Mouse (Mus musculus) MEL (cell line): ENCODE measurements at regions not wholly inside any gene's neighbourhood (a gene's known extent, or its start where the extent isn't known, plus 50 kb on each side); places are given as distances from the start of the nearest gene placed in this dataset.

Experiments
- DNase-seq: peaks from one replicate; pipeline ENCODE4 v3.0.0; 2011; ENCODE audit warnings: low read depth, low spot score
- H3K27ac ChIP-seq: 2 replicates; pipeline ENCODE4 v1.5.1; 2012; ENCODE audit warnings: low read depth, mild to moderate bottlenecking, control low read depth, low read length, moderate library complexity; ENCODE audit not compliant: control insufficient read depth
- H3K27me3 ChIP-seq, 2 experiments: fragments of 150-350 bp in 1 of 2; sonication (generic) in 1 of 2; 2 replicates each; pipeline ENCODE4 v1.6.1; 2012; ENCODE audit warnings: low read length in 2 of 2, mild to moderate bottlenecking in 2 of 2, improper control_type of control experiment in 1 of 2, moderate library complexity in 1 of 2; ENCODE audit not compliant: insufficient read depth in 2 of 2, control insufficient read depth in 1 of 2
- H3K36me3 ChIP-seq, 2 experiments: 2 replicates each; pipeline ENCODE4 v1.6.1; 2012 to 2014; ENCODE audit warnings: low read length in 2 of 2, improper control_type of control experiment in 1 of 2, inconsistent platforms in 1 of 2, mild to moderate bottlenecking in 1 of 2; ENCODE audit not compliant: insufficient read depth in 2 of 2, control insufficient read depth in 1 of 2
- H3K4me1 ChIP-seq, 2 experiments: fragments of 150-350 bp in 1 of 2; sonication (generic) in 1 of 2; 2 replicates each; pipeline ENCODE4 v1.6.1; 2012; ENCODE audit warnings: low read length in 2 of 2, improper control_type of control experiment in 1 of 2, mild to moderate bottlenecking in 1 of 2; ENCODE audit not compliant: insufficient read depth in 2 of 2, control insufficient read depth in 1 of 2
- H3K4me3 ChIP-seq, 2 experiments: fragments of 150-350 bp in 1 of 2; sonication (generic) in 1 of 2; 2 replicates each; pipeline ENCODE4 v1.5.1; 2012; ENCODE audit warnings: low read depth in 2 of 2, low read length in 2 of 2, mild to moderate bottlenecking in 2 of 2, moderate library complexity in 2 of 2, control low read depth in 1 of 2, improper control_type of control experiment in 1 of 2; ENCODE audit not compliant: control insufficient read depth in 1 of 2, insufficient read depth in 1 of 2
- H3K79me2 ChIP-seq: 2 replicates; pipeline ENCODE4 v1.6.1; 2012; ENCODE audit warnings: mild to moderate bottlenecking, low read length, moderate library complexity; ENCODE audit not compliant: control insufficient read depth, poor library complexity, insufficient read depth
- H3K9ac ChIP-seq: 2 replicates; pipeline ENCODE4 v1.6.1; 2012; ENCODE audit warnings: low read depth, mild to moderate bottlenecking, control low read depth, low read length, moderate library complexity; ENCODE audit not compliant: control insufficient read depth, poor library complexity, severe bottlenecking
- H3K9me3 ChIP-seq: fragments of 150-350 bp; sonication (generic); replicated peaks from 2 replicates; pipeline ENCODE4 v1.6.1; 2012; ENCODE audit warnings: mild to moderate bottlenecking, low read length, improper control_type of control experiment, moderate library complexity; ENCODE audit not compliant: insufficient read depth
- CHD1 ChIP-seq: IDR thresholded peaks from 2 replicates; pipeline ENCODE4 v1.6.1; 2012; ENCODE audit warnings: low read depth, mild to moderate bottlenecking, inconsistent platforms, low read length, improper control_type of control experiment
- CHD2 ChIP-seq: IDR thresholded peaks from 2 replicates; pipeline ENCODE4 v1.6.1; 2011; ENCODE audit warnings: low read length, improper control_type of control experiment
- CTCF ChIP-seq, 3 experiments: IDR thresholded peaks in 2 of 3; conservative IDR thresholded peaks in 1 of 3; 2 replicates each; pipeline ENCODE4 v1.5.1; 2011 to 2012; ENCODE audit warnings: low read length in 3 of 3, low read depth in 2 of 3, mild to moderate bottlenecking in 2 of 3, improper control_type of control experiment in 1 of 3, inconsistent platforms in 1 of 3, mixed read lengths in 1 of 3, moderate library complexity in 1 of 3; ENCODE audit not compliant: control insufficient read depth in 1 of 3, insufficient read depth in 1 of 3, poor library complexity in 1 of 3, severe bottlenecking in 1 of 3
- ELF1 ChIP-seq: IDR thresholded peaks from 2 replicates; pipeline ENCODE4 v1.6.1; 2014; ENCODE audit warnings: low read depth, mild to moderate bottlenecking, inconsistent platforms, low read length, improper control_type of control experiment, moderate library complexity
- EP300 ChIP-seq, 2 experiments: IDR thresholded peaks; 2 replicates each; pipeline ENCODE4 v1.6.1; 2011; ENCODE audit warnings: improper control_type of control experiment in 2 of 2, low read length in 2 of 2, low read depth in 1 of 2, mild to moderate bottlenecking in 1 of 2
- ETS1 ChIP-seq: IDR thresholded peaks from 2 replicates; pipeline ENCODE4 v1.6.1; 2012; ENCODE audit warnings: low read depth, mild to moderate bottlenecking, inconsistent platforms, low read length, improper control_type of control experiment, moderate library complexity
- GATA1 ChIP-seq: IDR thresholded peaks from 2 replicates; pipeline ENCODE4 v1.6.1; 2011; ENCODE audit warnings: low read depth, low read length, improper control_type of control experiment
- HCFC1 ChIP-seq: IDR thresholded peaks from 2 replicates; pipeline ENCODE4 v1.6.1; 2012; ENCODE audit warnings: low read depth, mild to moderate bottlenecking, inconsistent platforms, low read length, improper control_type of control experiment, moderate library complexity
- JUND ChIP-seq: IDR thresholded peaks from 2 replicates; pipeline ENCODE4 v1.6.1; 2011; ENCODE audit warnings: low read depth, mild to moderate bottlenecking, improper control_type of control experiment, low read length
- MAX ChIP-seq: IDR thresholded peaks from 2 replicates; pipeline ENCODE4 v1.6.1; 2011; ENCODE audit warnings: low read length, improper control_type of control experiment
- MEF2A ChIP-seq: IDR thresholded peaks from 2 replicates; pipeline ENCODE4 v1.6.1; 2014; ENCODE audit warnings: low read depth, mild to moderate bottlenecking, inconsistent platforms, low read length, improper control_type of control experiment; ENCODE audit not compliant: poor library complexity, insufficient replicate concordance, severe bottlenecking; ENCODE audit errors: extremely low read depth
- MYB ChIP-seq: IDR thresholded peaks from 2 replicates; pipeline ENCODE4 v1.6.1; 2011; ENCODE audit warnings: mild to moderate bottlenecking, low read depth, low read length, improper control_type of control experiment
- MYC ChIP-seq: IDR thresholded peaks from 2 replicates; pipeline ENCODE4 v1.6.1; 2011; ENCODE audit warnings: low read depth, mild to moderate bottlenecking, low read length, improper control_type of control experiment, moderate library complexity
- NELFE ChIP-seq: IDR thresholded peaks from 2 replicates; pipeline ENCODE4 v1.6.1; 2011; ENCODE audit warnings: low read depth, low read length, improper control_type of control experiment
- RAD21 ChIP-seq: IDR thresholded peaks from 2 replicates; pipeline ENCODE4 v1.6.1; 2011; ENCODE audit warnings: mild to moderate bottlenecking, low read depth, low read length, improper control_type of control experiment
- TAL1 ChIP-seq: IDR thresholded peaks from 2 replicates; pipeline ENCODE4 v1.6.1; 2012; ENCODE audit warnings: mild to moderate bottlenecking, inconsistent platforms, low read length, moderate library complexity, mixed read lengths
- TBP ChIP-seq: IDR thresholded peaks from 2 replicates; pipeline ENCODE4 v1.8.0; 2011; ENCODE audit warnings: low read depth, low read length, improper control_type of control experiment
- TCF12 ChIP-seq: IDR thresholded peaks from 2 replicates; pipeline ENCODE4 v1.6.1; 2014; ENCODE audit warnings: low read depth, mild to moderate bottlenecking, inconsistent platforms, low read length, improper control_type of control experiment, moderate library complexity
- UBTF ChIP-seq: IDR thresholded peaks from 2 replicates; pipeline ENCODE4 v1.6.1; 2012; ENCODE audit warnings: low read depth, mild to moderate bottlenecking, inconsistent platforms, low read length, improper control_type of control experiment, moderate library complexity, borderline replicate concordance; ENCODE audit not compliant: insufficient read depth
- USF1 ChIP-seq: IDR thresholded peaks from 2 replicates; pipeline ENCODE4 v1.6.1; 2014; ENCODE audit warnings: low read depth, mild to moderate bottlenecking, inconsistent platforms, low read length, improper control_type of control experiment, moderate library complexity
- ZMIZ1 ChIP-seq: IDR thresholded peaks from 2 replicates; pipeline ENCODE4 v1.6.1; 2012; ENCODE audit warnings: low read depth, mild to moderate bottlenecking, inconsistent platforms, low read length, improper control_type of control experiment, moderate library complexity

- Histone ChIP-seq H3K4me3 (no peak overlapping the region), H3K27me3 (no peaks in the 10 kb centered on the region), H3K4me1 (no peaks in the 10 kb centered on the region), H3K79me2 (no peaks in the 10 kb centered on the region), H3K9me3 (no peaks in the 10 kb centered on the region), H3K9ac (no peak overlapping the region), H3K27ac (no peak overlapping the region), H3K36me3 (no peaks in the 10 kb centered on the region)
- DNase-seq = no peak
- TF ChIP-seq CHD2 (no peak), USF1 (no peak), MYB (no peak), GATA1 (no peak), TCF12 (no peak), NELFE (no peak), EP300 (IDR thresholded peaks at IDR 0.05; ENCODE audit: low read depth in 1 of 2, low read length in 2 of 2) (no peak), RAD21 (no peak), ETS1 (no peak), CHD1 (no peak), MAX (no peak), TBP (no peak), JUND (no peak)
- TF ChIP-seq, all 39 proteins: peak for 0
Measured at GRCm38 (mm10) chr8:89412046-89412445, 368.1 kb upstream of the Sall1 start.

- TF ChIP-seq NELFE (no peak), HCFC1 (no peak), ELF1 (no peak), RAD21 (no peak), MEF2A (no peak), MYC (no peak), GATA1 (no peak), CHD2 (no peak), UBTF (no peak), TAL1 (no peak), ZMIZ1 (no peak), CTCF (IDR thresholded peaks at IDR 0.05 in 2 of 3, conservative IDR thresholded peaks at IDR 0.05 in 1 of 3; ENCODE audit: control insufficient read depth in 1 of 3, insufficient read depth in 1 of 3, low read depth in 2 of 3, low read length in 3 of 3, poor library complexity in 1 of 3, severe bottlenecking in 1 of 3) (no peak)
- DNase-seq = no peak
- Histone ChIP-seq H3K36me3 (no peaks in the 10 kb centered on the region), H3K4me3 (no peak overlapping the region), H3K79me2 (no peaks in the 10 kb centered on the region), H3K4me1 (no peaks in the 10 kb centered on the region), H3K27ac (no peak overlapping the region), H3K9ac (no peak overlapping the region), H3K27me3 (no peaks in the 10 kb centered on the region), H3K9me3 (no peaks in the 10 kb centered on the region)
Measured at GRCm38 (mm10) chr8:89406688-89407087, 362.7 kb upstream of the Sall1 start.
